Mouse (Mus musculus) olfactory bulb, adult 2 months (tissue): Measurements from ENCODE around the gene Tbc1d10b. TPM values are rescaled to one million over a fixed set of nuclear protein-coding genes. Genes with fewer than 3 reads are reported as not detected.
A peak's percentile ranks its signal among the peaks of the same experiment; 100 is the strongest.

ENCODE experiments used
- H3K27ac ChIP-seq: fragments of 200-500 bp; 2 replicates; pipeline ENCODE4 v1.5.1; 2012; ENCODE audit warnings: low read depth, low read length; ENCODE audit not compliant: insufficient read depth
- H3K4me1 ChIP-seq: fragments of 200-500 bp; 2 replicates; pipeline ENCODE4 v1.6.1; 2012; ENCODE audit warnings: low read length; ENCODE audit not compliant: control insufficient read depth, insufficient read depth
- H3K4me3 ChIP-seq: fragments of 200-500 bp; 2 replicates; pipeline ENCODE4 v1.5.1; 2012; ENCODE audit warnings: mild to moderate bottlenecking, low read depth, low read length, moderate library complexity; ENCODE audit not compliant: insufficient read depth
- CTCF ChIP-seq: fragments of 200-500 bp; IDR thresholded peaks from 2 replicates; pipeline ENCODE4 v1.5.1; 2012; ENCODE audit warnings: low read depth, mild to moderate bottlenecking, low read length, moderate library complexity; ENCODE audit not compliant: insufficient read depth
- POLR2A ChIP-seq: fragments of 200-500 bp; IDR thresholded peaks from 2 replicates; pipeline ENCODE4 v1.6.1; 2012; ENCODE audit warnings: mild to moderate bottlenecking, low read depth, low read length, moderate library complexity; ENCODE audit not compliant: insufficient read depth
- WGBS: fragments of 180-500 bp; shearing (Covaris S2); methylation state at CpG from one replicate; pipeline ENCODE4 v1.1.7; 2018; 5-methylcytosine and 5-hydroxymethylcytosine counted together
- polyA plus RNA-seq: library from polyadenylated mRNA; stranded (reverse); fragments of >200 nt; gene quantifications from 2 replicates; pipeline ENCODE4 v1.2.4, GENCODE M21; 2012; ENCODE audit warnings: low replicate concordance; ENCODE audit not compliant: missing spikeins, insufficient read depth, insufficient read length

Gene Tbc1d10b
- polyA plus RNA-seq, 1 experiment, result not detected

GRCm38 (mm10) chr7:127228615-127229303 is 20.5 kb upstream of the Tbc1d10b start:
- Histone ChIP-seq H3K27ac (no peak overlapping the region), H3K4me1 (peaks cover 11% of the 10 kb centered on the region), H3K4me3 (no peak overlapping the region)
- 55% methylated on average over 4 of the region's 4 CpGs for WGBS
- 0 out of 2 replicates have a peak, but pooled peaks have one; percentile 26 for TF ChIP-seq CTCF
- no peak for TF ChIP-seq POLR2A

- Histone ChIP-seq H3K27ac (no peak overlapping the region), H3K4me3 (no peak overlapping the region), H3K4me1 (no peaks in the 10 kb centered on the region)
- no peak for TF ChIP-seq CTCF
- no peak for TF ChIP-seq POLR2A
- 80% methylated on average over 11 of the region's 11 CpGs for WGBS
Observed at GRCm38 (mm10) chr7:127225147-127225995, 17.1 kb upstream of the Tbc1d10b start.

- TF ChIP-seq POLR2A (no peak), CTCF (no peak)
- Histone ChIP-seq H3K4me1 (no peaks in the 10 kb centered on the region), H3K4me3 (no peak overlapping the region), H3K27ac (no peak overlapping the region)
- WGBS, result 94% methylated on average over 6 of the region's 6 CpGs
Observed at GRCm38 (mm10) chr7:127224616-127225015, 16.3 kb upstream of the Tbc1d10b start.

- WGBS, result 88% methylated on average over 6 of the region's 6 CpGs
- Histone ChIP-seq H3K4me3 (no peak overlapping the region), H3K27ac (no peak overlapping the region), H3K4me1 (no peaks in the 10 kb centered on the region)
- TF ChIP-seq CTCF (no peak), POLR2A (no peak)
Observed at GRCm38 (mm10) chr7:127223515-127224478, 15.5 kb upstream of the Tbc1d10b start.

- H3K27ac ChIP-seq, result no peak overlapping the region
- no peaks in the 10 kb centered on the region for H3K4me1 ChIP-seq
- no peak for TF ChIP-seq CTCF
- no peak for TF ChIP-seq POLR2A
- H3K4me3 ChIP-seq, result no peak overlapping the region
- over 99% methylated on average over 3 of the region's 3 CpGs for WGBS
Observed at GRCm38 (mm10) chr7:127223106-127223505, 14.8 kb upstream of the Tbc1d10b start.

- Histone ChIP-seq H3K4me3 (no peak overlapping the region), H3K27ac (no peak overlapping the region), H3K4me1 (no peaks in the 10 kb centered on the region)
- TF ChIP-seq POLR2A (no peak), CTCF (no peak)
- WGBS, result 84% methylated on average over 6 of the region's 6 CpGs
Observed at GRCm38 (mm10) chr7:127220440-127220839, 12.2 kb upstream of the Tbc1d10b start.

- WGBS, result 96% methylated on average over 4 of the region's 4 CpGs
- Histone ChIP-seq H3K27ac (no peak overlapping the region), H3K4me3 (no peak overlapping the region), H3K4me1 (peaks cover 8% of the 10 kb centered on the region)
- TF ChIP-seq CTCF (no peak), POLR2A (no peak)
Observed at GRCm38 (mm10) chr7:127218670-127219069, 10.4 kb upstream of the Tbc1d10b start.

GRCm38 (mm10) chr7:127217901-127218642 is 9.8 kb upstream of the Tbc1d10b start:
- Histone ChIP-seq H3K4me3 (peak overlapping the region; percentile 2; the same call in 1 of the 2 replicates), H3K27ac (no peak overlapping the region), H3K4me1 (peaks cover 8% of the 10 kb centered on the region)
- no peak for TF ChIP-seq POLR2A
- TF ChIP-seq CTCF, result no peak
- WGBS, result 86% methylated on average over 10 of the region's 10 CpGs

- H3K27ac ChIP-seq, result no peak overlapping the region
- WGBS, result 98% methylated on average over 6 of the region's 6 CpGs
- TF ChIP-seq POLR2A, result no peak
- H3K4me1 ChIP-seq, result peaks cover 8% of the 10 kb centered on the region
- no peak overlapping the region for H3K4me3 ChIP-seq
Observed at GRCm38 (mm10) chr7:127217475-127217874, 9.2 kb upstream of the Tbc1d10b start.
